Mouse (Mus musculus) forebrain, embryonic 13.5 days (tissue): Measurements from ENCODE around the gene Pxn. TPM values are rescaled to one million over a fixed set of nuclear protein-coding genes. Genes with fewer than 3 reads are reported as not detected.

ENCODE experiments used
- ATAC-seq: fragments of 200-750 bp; cut with Nextera tagmentation; 2 replicates; pipeline ENCODE4 v1.8.0; 2017
- H3K27ac ChIP-seq: fragments of 300-500 bp; sonication (generic); 2 replicates; pipeline ENCODE4 v1.5.1; 2015; ENCODE audit warnings: inconsistent platforms, mild to moderate bottlenecking, moderate library complexity
- H3K27me3 ChIP-seq: fragments of 300-500 bp; sonication (generic); 2 replicates; pipeline ENCODE4 v1.6.1; 2015; ENCODE audit warnings: mild to moderate bottlenecking, inconsistent platforms
- H3K36me3 ChIP-seq: fragments of 300-500 bp; sonication (generic); 2 replicates; pipeline ENCODE4 v1.6.1; 2015; ENCODE audit warnings: mild to moderate bottlenecking, inconsistent platforms; ENCODE audit not compliant: poor library complexity, severe bottlenecking
- H3K4me1 ChIP-seq: fragments of 300-500 bp; sonication (generic); 2 replicates; pipeline ENCODE4 v1.6.1; 2015; ENCODE audit warnings: inconsistent platforms
- H3K4me2 ChIP-seq: fragments of 300-500 bp; sonication (generic); 2 replicates; pipeline ENCODE4 v1.6.1; 2015; ENCODE audit warnings: inconsistent platforms, mild to moderate bottlenecking, moderate library complexity
- H3K4me3 ChIP-seq: fragments of 300-500 bp; sonication (generic); 2 replicates; pipeline ENCODE4 v1.5.1; 2015; ENCODE audit warnings: mild to moderate bottlenecking, inconsistent platforms
- H3K9ac ChIP-seq: fragments of 300-500 bp; sonication (generic); 2 replicates; pipeline ENCODE4 v1.6.1; 2015; ENCODE audit warnings: mild to moderate bottlenecking, inconsistent platforms
- H3K9me3 ChIP-seq: fragments of 300-500 bp; sonication (generic); replicated peaks from 2 replicates; pipeline ENCODE4 v1.6.1; 2016; ENCODE audit warnings: inconsistent platforms
- WGBS: fragments of 180-500 bp; shearing (Covaris S2); methylation state at CpG from one replicate; pipeline ENCODE4 v1.1.7; 2015; 5-methylcytosine and 5-hydroxymethylcytosine counted together
- microRNA-seq: library from miRNA; unstranded; fragments of <30 nt; microRNA quantifications from one replicate; pipeline ENCODE4, GENCODE M21; 2016
- polyA plus RNA-seq: library from polyadenylated mRNA; unstranded; fragments of >200 nt; fragmentation: Nextera tagmentation; extraction: Ambion mirVana; gene quantifications from 2 replicates; pipeline ENCODE4 v1.2.1, GENCODE M21; 2015

The Pxn gene
- polyA plus RNA-seq, 1 experiment from 2014 or later, result 16.8 TPM

- Histone ChIP-seq H3K4me3 (no peak overlapping the region), H3K27me3 (no peaks in the 10 kb centered on the region), H3K9ac (no peak overlapping the region), H3K9me3 (peaks cover 18% of the 10 kb centered on the region), H3K4me1 (0 out of 2 replicates have a peak, but pooled peaks cover 6% of the 10 kb centered on the region), H3K36me3 (peaks cover 98% of the 10 kb centered on the region), H3K27ac (no peak overlapping the region), H3K4me2 (no peak overlapping the region)
- WGBS, result 87% methylated on average over 12 of the region's 12 CpGs
- no peak for ATAC-seq
These were observed 79.1 kb downstream of the Pxn start for GRCm38 (mm10) chr5:115585616-115586015.

GRCm38 (mm10) chr5:115586166-115586565, 79.7 kb downstream of the Pxn start:
- H3K9ac ChIP-seq, result no peak overlapping the region
- no peak for ATAC-seq
- peaks cover 98% of the 10 kb centered on the region for H3K36me3 ChIP-seq
- H3K4me3 ChIP-seq, result no peak overlapping the region
- H3K9me3 ChIP-seq, result peaks cover 18% of the 10 kb centered on the region
- no peak overlapping the region for H3K27ac ChIP-seq
- H3K4me1 ChIP-seq, result 0 out of 2 replicates have a peak, but pooled peaks cover 6% of the 10 kb centered on the region
- WGBS, result 29% methylated on average over 15 of the region's 15 CpGs
- no peaks in the 10 kb centered on the region for H3K27me3 ChIP-seq
- H3K4me2 ChIP-seq, result no peak overlapping the region

GRCm38 (mm10) chr5:115586780-115587179, 80.3 kb downstream of the Pxn start:
- Histone ChIP-seq H3K27me3 (no peaks in the 10 kb centered on the region), H3K9me3 (peaks cover 16% of the 10 kb centered on the region), H3K27ac (no peak overlapping the region), H3K4me1 (0 out of 2 replicates have a peak, but pooled peaks cover 6% of the 10 kb centered on the region), H3K4me2 (no peak overlapping the region), H3K9ac (no peak overlapping the region), H3K36me3 (peaks cover 98% of the 10 kb centered on the region), H3K4me3 (no peak overlapping the region)
- WGBS, result 91% methylated on average over 2 of the region's 2 CpGs
- no peak for ATAC-seq

- H3K9ac ChIP-seq, result no peak overlapping the region
- 0 out of 2 replicates have a peak, but pooled peaks cover 5% of the 10 kb centered on the region for H3K4me1 ChIP-seq
- 88% methylated on average over 11 of the region's 11 CpGs for WGBS
- H3K27me3 ChIP-seq, result no peaks in the 10 kb centered on the region
- H3K27ac ChIP-seq, result no peak overlapping the region
- peaks cover 98% of the 10 kb centered on the region for H3K36me3 ChIP-seq
- H3K4me2 ChIP-seq, result no peak overlapping the region
- no peak overlapping the region for H3K4me3 ChIP-seq
- no peaks in the 10 kb centered on the region for H3K9me3 ChIP-seq
- ATAC-seq, result no peak
These were observed 84.6 kb downstream of the Pxn start for GRCm38 (mm10) chr5:115591028-115591427.

- Histone ChIP-seq H3K9me3 (no peaks in the 10 kb centered on the region), H3K4me1 (no peaks in the 10 kb centered on the region), H3K9ac (no peak overlapping the region), H3K4me3 (no peak overlapping the region), H3K4me2 (no peak overlapping the region), H3K36me3 (peaks cover 98% of the 10 kb centered on the region), H3K27ac (no peak overlapping the region), H3K27me3 (no peaks in the 10 kb centered on the region)
- 92% methylated on average over 2 of the region's 2 CpGs for WGBS
- ATAC-seq, result no peak
These were observed 85.0 kb downstream of the Pxn start for GRCm38 (mm10) chr5:115591506-115591905.

DNA sequence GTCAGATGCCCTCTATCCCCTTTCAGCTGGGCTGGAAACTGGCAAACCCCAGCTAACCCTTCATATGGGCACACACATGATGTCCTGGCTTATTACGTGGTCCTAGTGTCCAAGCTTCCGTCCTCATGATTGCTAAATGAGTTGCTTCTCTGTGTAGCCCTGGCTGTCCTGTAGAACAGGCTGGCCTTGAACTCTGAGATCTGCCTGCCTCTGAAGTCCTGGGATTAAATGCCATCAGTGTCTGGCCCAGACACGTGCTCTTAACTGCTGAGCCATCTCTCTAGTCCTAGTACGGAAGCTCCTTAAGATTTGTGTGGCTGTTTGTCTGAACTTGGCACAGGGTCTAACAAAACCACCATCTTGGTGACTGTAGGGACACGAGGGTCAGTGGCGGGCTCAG, 97.1 kb downstream of the Pxn start:
- 97% methylated on average over 6 of the region's 6 CpGs for WGBS
- Histone ChIP-seq H3K4me2 (no peak overlapping the region), H3K4me3 (no peak overlapping the region), H3K4me1 (no peaks in the 10 kb centered on the region), H3K27me3 (no peaks in the 10 kb centered on the region), H3K9me3 (no peaks in the 10 kb centered on the region), H3K36me3 (peaks cover 87% of the 10 kb centered on the region), H3K9ac (no peak overlapping the region), H3K27ac (no peak overlapping the region)
- no peak for ATAC-seq

Small RNA genes lying within 50 kb of the gene (microRNA-seq; reads per million reads assigned to microRNA genes)
- gene Mir7029, result 0.80 reads per million

Other genes with a start within 250 kb of the Pxn start
- gene Rnf10, start 233.8 kb upstream of the Pxn start, polyA plus RNA-seq, result 134 and 138 TPM in 2 replicates
- 53.7 and 54.0 TPM in 2 replicates for gene Coq5, start 227.0 kb upstream of the Pxn start, polyA plus RNA-seq
- gene Dynll1, start 205.7 kb upstream of the Pxn start, polyA plus RNA-seq, result 1,571 and 1,757 TPM in 2 replicates
- gene Srsf9, start 179.5 kb upstream of the Pxn start, polyA plus RNA-seq, result 255 and 263 TPM in 2 replicates
- gene Gatc, start 165.5 kb upstream of the Pxn start, polyA plus RNA-seq, result 31.8 and 34.1 TPM in 2 replicates
- 58.6 and 64.3 TPM in 2 replicates for gene Triap1, start 165.5 kb upstream of the Pxn start, polyA plus RNA-seq
- 965 and 999 TPM in 2 replicates for gene Cox6a1, start 157.7 kb upstream of the Pxn start, polyA plus RNA-seq
- gene Msi1, start 77.1 kb upstream of the Pxn start, polyA plus RNA-seq, result 99.0 and 107 TPM in 2 replicates
- not detected in 2 replicates for gene Pla2g1b, start 40.4 kb upstream of the Pxn start, polyA plus RNA-seq
- gene Sirt4, start 22.0 kb upstream of the Pxn start, polyA plus RNA-seq, result 24.7 TPM in 2 replicates
- 1,081 and 1,088 TPM in 2 replicates for gene Rplp0, start 52.8 kb downstream of the Pxn start, polyA plus RNA-seq
- gene Gcn1l1, start 58.6 kb downstream of the Pxn start, polyA plus RNA-seq, result 41.7 and 46.1 TPM in 2 replicates
- gene Rab35, start 125.2 kb downstream of the Pxn start, polyA plus RNA-seq, result 10.6 and 12.1 TPM in 2 replicates
- 15.6 and 18.8 TPM in 2 replicates for gene Bicdl1, start 224.9 kb downstream of the Pxn start, polyA plus RNA-seq